Mouse (Mus musculus): ENCODE measurements around the gene Depdc1b.

DNA sequence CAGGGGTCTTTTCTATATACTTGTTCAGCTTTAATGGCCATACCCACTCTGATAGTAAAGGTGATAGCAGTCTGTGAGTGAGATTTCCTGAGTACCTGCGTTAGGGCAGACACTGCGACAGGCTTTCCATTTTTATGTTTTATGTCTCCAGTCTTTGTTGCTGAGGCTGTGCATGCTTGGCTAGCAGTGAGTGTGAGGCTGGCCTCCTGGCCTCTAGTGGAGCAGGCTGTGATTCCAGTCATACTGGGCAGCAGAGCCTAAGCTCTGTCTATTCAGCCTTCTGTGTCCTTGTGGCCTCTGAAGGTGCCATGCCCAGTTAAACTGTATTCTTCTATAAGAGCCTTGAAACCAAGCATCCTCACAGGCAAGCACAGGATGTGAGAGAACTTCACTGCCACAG, 6.3 kb downstream of the Depdc1b start:
- TF ChIP-seq CTCF (IDR thresholded peaks at IDR 0.05; ENCODE audit: extremely low read depth, insufficient read depth, low read length), result no peak
- no peak for TF ChIP-seq POLR2A (IDR thresholded peaks at IDR 0.05; ENCODE audit: extremely low read depth, insufficient read depth, low read length)
